In genomic region chr14:55584303-55584701, GRCm38 (mm10) we compare ENCODE assay signal across 8 mouse cellular contexts. TPM values are rescaled to one million over a fixed set of nuclear protein-coding genes. Genes with fewer than 3 reads are reported as not detected.
A peak's percentile ranks its signal among the peaks of the same experiment; 100 is the strongest.
DNase-seq lines count a peak whose midpoint lies in the region; ATAC-seq and TF ChIP-seq lines count a peak whose summit lies in the region.

No protein-coding gene starts in this region.

- ATAC-seq in neural tube, embryonic 11.5 days (ENCODE audit: insufficient read depth, low FRiP score, low TSS enrichment), result no peak
- ATAC-seq in limb, embryonic 14.5 days (ENCODE audit: low FRiP score, low read depth), result no peak
- ATAC-seq in stomach, embryonic 14.5 days (ENCODE audit: insufficient number of reproducible peaks, insufficient read depth, low FRiP score, low read depth), result no peak

- DNase-seq in cerebellum, adult 2 months, result no peak
- DNase-seq in cerebellum, adult 11 months, result no peak
- DNase-seq in neural tube, embryonic 11.5 days (ENCODE audit: low spot score), result no peak
- DNase-seq in neural tube, embryonic 10.5 days (ENCODE audit: extremely low spot score, low spot score), result no peak
- no peak for DNase-seq in limb, embryonic 14.5 days (ENCODE audit: low spot score)
- DNase-seq in right cerebral cortex, postnatal 25 days, result no peak
- DNase-seq in layer of hippocampus, postnatal 14 days (ENCODE audit: low spot score in 2 of 2), result no peak

- no peak for TF ChIP-seq POLR2A in cerebellum, adult 2 months (IDR thresholded peaks at IDR 0.05; ENCODE audit: borderline replicate concordance, insufficient read depth, low read length)
- TF ChIP-seq POLR2A in limb, embryonic 14.5 days (IDR thresholded peaks at IDR 0.05; ENCODE audit: borderline replicate concordance, extremely low read depth, insufficient read depth, insufficient read length), result no peak

- WGBS in cerebellum, adult 2 months, result 41% methylated on average over 5 of the region's 5 CpGs
- 34% methylated on average over 5 of the region's 5 CpGs for WGBS in neural tube, embryonic 11.5 days
- 37% methylated on average over 5 of the region's 5 CpGs for WGBS in limb, embryonic 14.5 days
- WGBS in stomach, embryonic 14.5 days, result 39% methylated on average over 5 of the region's 5 CpGs

- peaks cover 3% of the 10 kb centered on the region; the same call in 1 of the 2 replicates for H3K4me1 ChIP-seq in cerebellum, adult 2 months (ENCODE audit: control insufficient read depth, insufficient read depth, low read length)
- peaks cover 10% of the 10 kb centered on the region; the same call in 1 of the 2 replicates for H3K4me1 ChIP-seq in neural tube, embryonic 11.5 days (ENCODE audit: control insufficient read depth, insufficient read depth, low read length)
- H3K4me1 ChIP-seq in limb, embryonic 14.5 days (ENCODE audit: control insufficient read depth, insufficient read depth, low read length), result no peaks in the 10 kb centered on the region
- no peaks in the 10 kb centered on the region for H3K4me1 ChIP-seq in stomach, embryonic 14.5 days (ENCODE audit: control insufficient read depth, insufficient read depth, low read length)

- no peak for TF ChIP-seq CTCF in cerebellum, adult 2 months (IDR thresholded peaks at IDR 0.05; ENCODE audit: borderline replicate concordance, insufficient read depth, low read depth, low read length)

- H3K9me3 ChIP-seq in neural tube, embryonic 11.5 days (ENCODE audit: control insufficient read depth, low read length), result no peaks in the 10 kb centered on the region
- H3K9me3 ChIP-seq in limb, embryonic 14.5 days (ENCODE audit: control insufficient read depth, low read length), result no peaks in the 10 kb centered on the region
- H3K9me3 ChIP-seq in stomach, embryonic 14.5 days (ENCODE audit: control insufficient read depth, low read depth, low read length), result no peaks in the 10 kb centered on the region

- peak overlapping the region; percentile 90 for H3K4me3 ChIP-seq in cerebellum, adult 2 months (replicated peaks; ENCODE audit: insufficient read depth, low read depth, low read length)
- H3K4me3 ChIP-seq in neural tube, embryonic 11.5 days (ENCODE audit: low read depth, low read length), result peak overlapping the region; percentile 45
- peak overlapping the region; percentile 43 for H3K4me3 ChIP-seq in limb, embryonic 14.5 days (replicated peaks; ENCODE audit: low read length)
- H3K4me3 ChIP-seq in stomach, embryonic 14.5 days (ENCODE audit: low read depth, low read length), result peak overlapping the region; percentile 44; the same call in 1 of the 2 replicates

- no peaks in the 10 kb centered on the region for H3K27me3 ChIP-seq in cerebellum, adult 2 months (ENCODE audit: control insufficient read depth, insufficient read depth, low read length)
- H3K27me3 ChIP-seq in neural tube, embryonic 11.5 days (ENCODE audit: control insufficient read depth, insufficient read depth, low read length), result no peaks in the 10 kb centered on the region
- no peaks in the 10 kb centered on the region for H3K27me3 ChIP-seq in limb, embryonic 14.5 days (ENCODE audit: control insufficient read depth, insufficient read depth, low read length)
- no peaks in the 10 kb centered on the region for H3K27me3 ChIP-seq in stomach, embryonic 14.5 days (ENCODE audit: control insufficient read depth, insufficient read depth, low read length)

- peak overlapping the region; percentile 76 for H3K4me2 ChIP-seq in neural tube, embryonic 11.5 days (ENCODE audit: low read depth)
- peak overlapping the region; percentile 54 for H3K4me2 ChIP-seq in limb, embryonic 14.5 days (replicated peaks; ENCODE audit: low read depth, low read length, severe bottlenecking)
- peak overlapping the region; percentile 62 for H3K4me2 ChIP-seq in stomach, embryonic 14.5 days (replicated peaks; ENCODE audit: low read depth, low read length)

- no peak overlapping the region for H3K9ac ChIP-seq in neural tube, embryonic 11.5 days (ENCODE audit: low read length)
- peak overlapping the region; percentile 48 for H3K9ac ChIP-seq in limb, embryonic 14.5 days (ENCODE audit: low read depth, low read length, severe bottlenecking)
- H3K9ac ChIP-seq in stomach, embryonic 14.5 days (replicated peaks; ENCODE audit: low read depth, low read length), result 0 out of 2 replicates have a peak overlapping the region, but pooled peaks have one; percentile 15

- no peaks in the 10 kb centered on the region for H3K36me3 ChIP-seq in neural tube, embryonic 11.5 days (ENCODE audit: control insufficient read depth, insufficient read depth, low read length)
- H3K36me3 ChIP-seq in limb, embryonic 14.5 days (ENCODE audit: control insufficient read depth, insufficient read depth, low read length), result peaks cover 40% of the 10 kb centered on the region
- H3K36me3 ChIP-seq in stomach, embryonic 14.5 days (ENCODE audit: control insufficient read depth, insufficient read depth, low read length), result peaks cover 6% of the 10 kb centered on the region; the same call in 1 of the 2 replicates

- H3K27ac ChIP-seq in cerebellum, adult 2 months (ENCODE audit: insufficient read depth, low read length), result 0 out of 2 replicates have a peak overlapping the region, but pooled peaks have one; percentile 55
- no peak overlapping the region for H3K27ac ChIP-seq in neural tube, embryonic 11.5 days (ENCODE audit: low read depth, low read length)
- no peak overlapping the region for H3K27ac ChIP-seq in limb, embryonic 14.5 days (replicated peaks; ENCODE audit: low read depth, low read length)
- H3K27ac ChIP-seq in stomach, embryonic 14.5 days (ENCODE audit: low read length), result no peak overlapping the region

RNA-seq across cellular contexts. Expression of gene Emc9, which starts 0.8 kb away (rescaled TPM):
- polyA plus RNA-seq in cerebellum, adult 2 months (2012; rRNA removed), result 90.9 and 92.8 TPM in 2 replicates
- 6.0 and 7.6 TPM in 2 replicates for polyA plus RNA-seq in neural tube, embryonic 11.5 days (2014; fragmentation: Nextera tagmentation; extraction: Ambion mirVana)
- polyA plus RNA-seq in limb, embryonic 14.5 days (2012; rRNA removed), result 6.6 and 6.9 TPM in 2 replicates
- polyA plus RNA-seq in limb, embryonic 14.5 days (2014; fragmentation: Nextera tagmentation; extraction: Ambion mirVana), result 6.5 and 7.0 TPM in 2 replicates
- polyA plus RNA-seq in stomach, embryonic 14.5 days (2014; fragmentation: Nextera tagmentation; extraction: Ambion mirVana), result 5.9 and 7.1 TPM in 2 replicates
- 10 to 100 TPM; 39.0 to 42.3 TPM for total RNA-seq in layer of hippocampus, postnatal 14 days (2021)

RNA-seq across cellular contexts. Expression of gene Psme1, which starts 6.4 kb away (rescaled TPM):
- 38.4 and 40.7 TPM in 2 replicates for polyA plus RNA-seq in cerebellum, adult 2 months (2012; rRNA removed)
- 112 and 123 TPM in 2 replicates for polyA plus RNA-seq in neural tube, embryonic 11.5 days (2014; fragmentation: Nextera tagmentation; extraction: Ambion mirVana)
- polyA plus RNA-seq in limb, embryonic 14.5 days (2012; rRNA removed), result 66.8 and 77.6 TPM in 2 replicates
- 147 and 154 TPM in 2 replicates for polyA plus RNA-seq in limb, embryonic 14.5 days (2014; fragmentation: Nextera tagmentation; extraction: Ambion mirVana)
- polyA plus RNA-seq in stomach, embryonic 14.5 days (2014; fragmentation: Nextera tagmentation; extraction: Ambion mirVana), result 161 and 170 TPM in 2 replicates
- total RNA-seq in layer of hippocampus, postnatal 14 days (2021), result 10 to 100 TPM; 59.8 to 64.3 TPM

RNA-seq across cellular contexts. Expression of gene Psme2, which starts 6.6 kb away (rescaled TPM):
- polyA plus RNA-seq in cerebellum, adult 2 months (2012; rRNA removed), result 43.1 and 46.8 TPM in 2 replicates
- polyA plus RNA-seq in neural tube, embryonic 11.5 days (2014; fragmentation: Nextera tagmentation; extraction: Ambion mirVana), result 188 and 218 TPM in 2 replicates
- polyA plus RNA-seq in limb, embryonic 14.5 days (2012; rRNA removed), result 75.8 and 78.5 TPM in 2 replicates
- polyA plus RNA-seq in limb, embryonic 14.5 days (2014; fragmentation: Nextera tagmentation; extraction: Ambion mirVana), result 239 and 245 TPM in 2 replicates
- polyA plus RNA-seq in stomach, embryonic 14.5 days (2014; fragmentation: Nextera tagmentation; extraction: Ambion mirVana), result 296 and 307 TPM in 2 replicates
- total RNA-seq in layer of hippocampus, postnatal 14 days (2021), result 10 to 100 TPM; 48.3 to 51.6 TPM

RNA-seq across cellular contexts. Expression of gene Rnf31, which starts 7.2 kb away (rescaled TPM):
- polyA plus RNA-seq in cerebellum, adult 2 months (2012; rRNA removed), result 31.1 and 32.9 TPM in 2 replicates
- 10.2 and 13.0 TPM in 2 replicates for polyA plus RNA-seq in neural tube, embryonic 11.5 days (2014; fragmentation: Nextera tagmentation; extraction: Ambion mirVana)
- polyA plus RNA-seq in limb, embryonic 14.5 days (2012; rRNA removed), result 23.0 and 34.1 TPM in 2 replicates
- 13.1 and 18.1 TPM in 2 replicates for polyA plus RNA-seq in limb, embryonic 14.5 days (2014; fragmentation: Nextera tagmentation; extraction: Ambion mirVana)
- polyA plus RNA-seq in stomach, embryonic 14.5 days (2014; fragmentation: Nextera tagmentation; extraction: Ambion mirVana), result 13.2 and 15.1 TPM in 2 replicates
- total RNA-seq in layer of hippocampus, postnatal 14 days (2021), result 10 to 100 TPM; 34.6 to 37.0 TPM

RNA-seq across cellular contexts. Expression of gene Fitm1, which starts 8.9 kb away (rescaled TPM):
- not detected in 2 replicates for polyA plus RNA-seq in cerebellum, adult 2 months (2012; rRNA removed)
- polyA plus RNA-seq in neural tube, embryonic 11.5 days (2014; fragmentation: Nextera tagmentation; extraction: Ambion mirVana), result 4.7 and 6.8 TPM in 2 replicates
- polyA plus RNA-seq in limb, embryonic 14.5 days (2012; rRNA removed), result 30.9 and 43.0 TPM in 2 replicates
- 19.1 and 26.9 TPM in 2 replicates for polyA plus RNA-seq in limb, embryonic 14.5 days (2014; fragmentation: Nextera tagmentation; extraction: Ambion mirVana)
- polyA plus RNA-seq in stomach, embryonic 14.5 days (2014; fragmentation: Nextera tagmentation; extraction: Ambion mirVana), result 0.61 TPM in 1 of 2 replicates, not detected in the other
- not detected for total RNA-seq in layer of hippocampus, postnatal 14 days (2021)

Comparison
In these comparisons a context has a peak if more than half of its experiments do, and no peak if none do; other contexts are left out.
1. RNA of gene Emc9, which starts 0.8 kb away (polyA plus RNA-seq): 90.9 to 92.8 TPM in cerebellum, adult 2 months; 6.0 to 7.6 TPM in neural tube, embryonic 11.5 days, 5.9 to 7.1 TPM in stomach, embryonic 14.5 days and 6.5 to 7.0 TPM in limb, embryonic 14.5 days; every median in the first group is over 10 times any median in the second.
2. Peak in every context shown above with its lines, with median percentiles within 50 percentile points of each other: H3K4me3 ChIP-seq and H3K4me2 ChIP-seq.